Mouse (Mus musculus) brown adipose tissue, adult 24 weeks (tissue): ENCODE measurements around the gene Entpd1. TPM values are rescaled to one million over a fixed set of nuclear protein-coding genes. Genes with fewer than 3 reads are reported as not detected.

Experiments used
- H3K27ac ChIP-seq: fragments of 200-500 bp; replicated peaks from 2 replicates; pipeline ENCODE4 v1.5.1; 2012; ENCODE audit warnings: low read depth, mild to moderate bottlenecking, low read length
- H3K4me1 ChIP-seq: fragments of 200-500 bp; 2 replicates; pipeline ENCODE4 v1.6.1; 2012; ENCODE audit warnings: low read length, mixed read lengths; ENCODE audit not compliant: control insufficient read depth, insufficient read depth, insufficient read length
- H3K4me3 ChIP-seq: fragments of 200-500 bp; 2 replicates; pipeline ENCODE4 v1.5.1; 2012; ENCODE audit warnings: low read depth, mild to moderate bottlenecking, low read length, moderate library complexity; ENCODE audit not compliant: insufficient read depth
- polyA plus RNA-seq: library from polyadenylated mRNA; stranded (reverse); fragments of >200 nt; gene quantifications from 2 replicates; pipeline ENCODE4 v1.2.4, GENCODE M21; 2012; ENCODE audit not compliant: missing spikeins, insufficient read depth, insufficient read length

Gene Entpd1
- polyA plus RNA-seq, 1 experiment: 6.2 TPM

- Histone ChIP-seq H3K4me3 (no peak overlapping the region), H3K4me1 (peaks cover 6% of the 10 kb centered on the region; the same call in 1 of the 2 replicates), H3K27ac (no peak overlapping the region; the same call in 1 of the 2 replicates)
These were observed 53.6 kb downstream of the Entpd1 start for GRCm38 (mm10) chr19:40665778-40666177.

GRCm38 (mm10) chr19:40667111-40667510 lies 54.9 kb downstream of the Entpd1 start:
- Histone ChIP-seq H3K4me1 (peaks cover 9% of the 10 kb centered on the region; the same call in 1 of the 2 replicates), H3K27ac (no peak overlapping the region), H3K4me3 (no peak overlapping the region)

- H3K4me1 ChIP-seq: peaks cover 7% of the 10 kb centered on the region; the same call in 1 of the 2 replicates
- no peak overlapping the region for H3K27ac ChIP-seq
- no peak overlapping the region for H3K4me3 ChIP-seq
These were observed 63.2 kb downstream of the Entpd1 start for GRCm38 (mm10) chr19:40675329-40675728.

GRCm38 (mm10) chr19:40678087-40678486 lies 65.9 kb downstream of the Entpd1 start:
- Histone ChIP-seq H3K4me3 (peak overlapping the region; percentile 23; the same call in 1 of the 2 replicates), H3K4me1 (0 out of 2 replicates have a peak, but pooled peaks cover 3% of the 10 kb centered on the region), H3K27ac (peak overlapping the region; percentile 78)

GRCm38 (mm10) chr19:40678532-40679307 lies 66.6 kb downstream of the Entpd1 start:
- H3K4me3 ChIP-seq: peak overlapping the region; percentile 23; the same call in 1 of the 2 replicates
- 0 out of 2 replicates have a peak, but pooled peaks cover 3% of the 10 kb centered on the region for H3K4me1 ChIP-seq
- peak overlapping the region; percentile 78 for H3K27ac ChIP-seq

GRCm38 (mm10) chr19:40679632-40680031 lies 67.5 kb downstream of the Entpd1 start:
- H3K27ac ChIP-seq: no peak overlapping the region
- 0 out of 2 replicates have a peak, but pooled peaks cover 3% of the 10 kb centered on the region for H3K4me1 ChIP-seq
- no peak overlapping the region for H3K4me3 ChIP-seq

GRCm38 (mm10) chr19:40684124-40684523 lies 72.0 kb downstream of the Entpd1 start:
- H3K4me1 ChIP-seq: peaks cover 9% of the 10 kb centered on the region
- H3K27ac ChIP-seq: no peak overlapping the region
- H3K4me3 ChIP-seq: no peak overlapping the region

GRCm38 (mm10) chr19:40684566-40684965 lies 72.4 kb downstream of the Entpd1 start:
- H3K27ac ChIP-seq: 0 out of 2 replicates have a peak overlapping the region, but pooled peaks have one; percentile 12
- H3K4me3 ChIP-seq: no peak overlapping the region
- H3K4me1 ChIP-seq: peaks cover 8% of the 10 kb centered on the region

GRCm38 (mm10) chr19:40687291-40687927 lies 75.2 kb downstream of the Entpd1 start:
- Histone ChIP-seq H3K4me3 (no peak overlapping the region), H3K4me1 (peaks cover 6% of the 10 kb centered on the region)

GRCm38 (mm10) chr19:40693201-40693600 lies 81.0 kb downstream of the Entpd1 start:
- Histone ChIP-seq H3K4me1 (peaks cover 10% of the 10 kb centered on the region; the same call in 1 of the 2 replicates), H3K4me3 (no peak overlapping the region), H3K27ac (peak overlapping the region; percentile 52)

More at GRCm38 (mm10) chr19:40687291-40687927, 75.2 kb downstream of the Entpd1 start:
- no peak overlapping the region for H3K27ac ChIP-seq

- peaks cover 10% of the 10 kb centered on the region; the same call in 1 of the 2 replicates for H3K4me1 ChIP-seq
- H3K4me3 ChIP-seq: no peak overlapping the region
- no peak overlapping the region for H3K27ac ChIP-seq
These were observed 84.0 kb downstream of the Entpd1 start for GRCm38 (mm10) chr19:40696116-40696515.

GRCm38 (mm10) chr19:40698103-40698853 lies 86.1 kb downstream of the Entpd1 start:
- H3K4me1 ChIP-seq: peaks cover 11% of the 10 kb centered on the region
- no peak overlapping the region for H3K4me3 ChIP-seq
- H3K27ac ChIP-seq: peak overlapping the region; percentile 71

GRCm38 (mm10) chr19:40699816-40700215 lies 87.7 kb downstream of the Entpd1 start:
- H3K4me1 ChIP-seq: peaks cover 11% of the 10 kb centered on the region
- H3K4me3 ChIP-seq: no peak overlapping the region
- no peak overlapping the region for H3K27ac ChIP-seq

GRCm38 (mm10) chr19:40702406-40702805 lies 90.2 kb downstream of the Entpd1 start:
- no peak overlapping the region for H3K4me3 ChIP-seq
- H3K4me1 ChIP-seq: peaks cover 12% of the 10 kb centered on the region
- peak overlapping the region; percentile 18; the same call in 1 of the 2 replicates for H3K27ac ChIP-seq
